Mouse (Mus musculus) lung, postnatal 0 days (tissue): ENCODE results near the gene Ostf1. TPM values are rescaled to one million over a fixed set of nuclear protein-coding genes. Genes with fewer than 3 reads are reported as not detected.

Experiments used
- ATAC-seq: fragments of 200-750 bp; cut with Nextera tagmentation; 2 replicates; pipeline ENCODE4 v1.8.0; 2017; ENCODE audit warnings: moderate library complexity
- DNase-seq: peaks from one replicate; pipeline ENCODE4 v3.0.0-alpha.2; 2016; ENCODE audit warnings: low spot score
- H3K27ac ChIP-seq: fragments of 300-500 bp; sonication (generic); 2 replicates; pipeline ENCODE4 v1.5.1; 2014; ENCODE audit warnings: antibody characterized with exemption, mild to moderate bottlenecking, low read length, mixed read lengths
- H3K27me3 ChIP-seq: fragments of 300-500 bp; sonication (generic); replicated peaks from 2 replicates; pipeline ENCODE4 v1.6.1; 2014; ENCODE audit warnings: low read length, mixed read lengths; ENCODE audit not compliant: insufficient read depth
- H3K36me3 ChIP-seq: fragments of 300-500 bp; sonication (generic); 2 replicates; pipeline ENCODE4 v1.6.1; 2014; ENCODE audit warnings: low read length, mixed read lengths; ENCODE audit not compliant: insufficient read depth
- H3K4me1 ChIP-seq: fragments of 300-500 bp; sonication (generic); 2 replicates; pipeline ENCODE4 v1.6.1; 2014; ENCODE audit warnings: antibody characterized with exemption, low read depth, low read length, mixed read lengths; ENCODE audit not compliant: insufficient read depth
- H3K4me2 ChIP-seq: fragments of 300-500 bp; sonication (generic); replicated peaks from 2 replicates; pipeline ENCODE4 v1.6.1; 2014; ENCODE audit warnings: low read depth, mild to moderate bottlenecking, low read length, moderate library complexity, mixed read lengths
- H3K4me3 ChIP-seq: fragments of 300-500 bp; sonication (generic); 2 replicates; pipeline ENCODE4 v1.5.1; 2014; ENCODE audit warnings: low read depth, low read length
- H3K9ac ChIP-seq: fragments of 300-500 bp; sonication (generic); replicated peaks from 2 replicates; pipeline ENCODE4 v1.6.1; 2014; ENCODE audit warnings: low read depth, mild to moderate bottlenecking
- H3K9me3 ChIP-seq: fragments of 300-500 bp; sonication (generic); 2 replicates; pipeline ENCODE4 v1.6.1; 2016; ENCODE audit warnings: low read length, mixed read lengths
- CTCF ChIP-seq: IDR thresholded peaks from 2 replicates; pipeline ENCODE4 v1.5.1; 2016; ENCODE audit warnings: antibody characterized with exemption, mild to moderate bottlenecking
- EP300 ChIP-seq: IDR thresholded peaks from 2 replicates; pipeline ENCODE4 v1.6.1; 2016; ENCODE audit warnings: antibody characterized with exemption, mild to moderate bottlenecking, control low read depth
- WGBS: fragments of 180-500 bp; shearing (Covaris S2); extraction: QIAGEN DNeasy Blood & Tissue Kit; methylation state at CpG from one replicate; pipeline ENCODE4 v1.1.7; 2014; 5-methylcytosine and 5-hydroxymethylcytosine counted together
- polyA plus RNA-seq: library from polyadenylated mRNA; unstranded; fragments of >200 nt; fragmentation: Nextera tagmentation; extraction: Ambion mirVana; gene quantifications from 2 replicates; pipeline ENCODE4 v1.2.1, GENCODE M21; 2015

Gene Ostf1
- polyA plus RNA-seq = 215 and 248 TPM in 2 replicates

DNA sequence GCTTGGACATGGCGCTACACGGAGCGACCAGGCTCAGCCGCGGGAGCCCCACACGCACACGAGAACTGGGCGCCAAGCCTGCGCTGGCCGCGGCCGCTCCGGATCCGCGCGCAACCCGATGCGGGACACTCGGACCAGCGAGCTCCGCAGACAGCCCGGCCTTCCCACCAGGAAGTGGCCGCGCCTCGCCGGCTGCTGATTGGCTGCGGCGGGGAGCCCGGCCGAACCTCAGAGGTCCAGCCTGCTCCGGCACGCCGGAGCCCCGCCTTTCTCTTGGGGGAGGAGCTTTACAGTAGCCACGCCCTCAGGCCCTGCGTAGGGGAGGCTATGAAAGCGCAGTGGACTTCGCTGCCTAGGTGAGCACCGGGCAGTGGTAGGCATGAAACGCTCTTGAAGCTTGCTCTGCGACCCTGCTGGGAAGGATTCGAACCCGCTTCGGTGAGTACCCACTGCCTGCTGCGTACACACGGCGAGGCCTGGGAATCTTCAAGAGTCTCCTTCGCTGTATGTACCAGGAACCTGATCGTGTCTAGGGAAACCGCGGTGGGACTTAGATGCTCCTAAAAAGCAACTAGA lies at the start of gene Ostf1, which contains the start of gene Nmrk1:
Gene Ostf1 (minus strand): TSS at position 180 of the 576 bp plus-strand sequence.
Gene Nmrk1 (plus strand): TSS at position 307 of the 576 bp plus-strand sequence.
- Histone ChIP-seq H3K4me1 (peaks cover 9% of the 10 kb centered on the region; the same call in 1 of the 2 replicates), H3K9me3 (no peaks in the 10 kb centered on the region), H3K27me3 (no peaks in the 10 kb centered on the region), H3K4me3 (peak within 1 kb of the TSS; percentile 89), H3K9ac (peak within 1 kb of the TSS; percentile 87), H3K27ac (peak within 1 kb of the TSS; percentile 97), H3K36me3 (no peaks in the 10 kb centered on the region), H3K4me2 (peak within 1 kb of the TSS; percentile 60)
- under 1% methylated on average over 45 of the region's 51 CpGs for WGBS
- DNase-seq (peak; percentile 97), ATAC-seq (peak; percentile 98)
- TF ChIP-seq CTCF (no peak), EP300 (no peak)

DNA sequence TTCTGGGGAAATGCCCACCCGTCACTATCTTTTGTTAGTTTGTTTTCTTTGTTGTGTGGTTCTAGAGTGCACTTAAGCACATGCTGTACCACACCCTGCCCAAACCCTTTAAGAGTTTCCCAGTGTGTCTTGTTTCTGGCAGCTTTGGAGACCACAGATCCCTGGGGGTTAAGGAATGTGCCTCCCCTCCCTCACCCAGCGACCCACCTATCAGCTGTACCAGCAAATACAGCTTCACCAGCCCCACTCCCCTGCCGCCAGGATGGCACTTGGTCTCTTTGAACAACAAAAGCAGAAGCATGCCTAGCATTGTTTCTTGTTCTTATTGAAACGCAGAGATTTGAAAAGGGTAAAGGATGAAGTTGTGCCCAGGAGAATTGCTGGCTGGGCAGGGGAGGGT lies 41.5 kb upstream of the Ostf1 start:
- Histone ChIP-seq H3K9me3 (no peaks in the 10 kb centered on the region), H3K4me1 (peaks cover 12% of the 10 kb centered on the region; the same call in 1 of the 2 replicates), H3K9ac (no peak overlapping the region), H3K27ac (no peak overlapping the region), H3K4me2 (peak overlapping the region; percentile 75), H3K36me3 (no peaks in the 10 kb centered on the region), H3K27me3 (no peaks in the 10 kb centered on the region), H3K4me3 (no peak overlapping the region)
- DNase-seq (no peak), ATAC-seq (no peak)
- WGBS = 35% methylated on average over 4 of the region's 4 CpGs
- TF ChIP-seq EP300 (no peak), CTCF (no peak)

DNA sequence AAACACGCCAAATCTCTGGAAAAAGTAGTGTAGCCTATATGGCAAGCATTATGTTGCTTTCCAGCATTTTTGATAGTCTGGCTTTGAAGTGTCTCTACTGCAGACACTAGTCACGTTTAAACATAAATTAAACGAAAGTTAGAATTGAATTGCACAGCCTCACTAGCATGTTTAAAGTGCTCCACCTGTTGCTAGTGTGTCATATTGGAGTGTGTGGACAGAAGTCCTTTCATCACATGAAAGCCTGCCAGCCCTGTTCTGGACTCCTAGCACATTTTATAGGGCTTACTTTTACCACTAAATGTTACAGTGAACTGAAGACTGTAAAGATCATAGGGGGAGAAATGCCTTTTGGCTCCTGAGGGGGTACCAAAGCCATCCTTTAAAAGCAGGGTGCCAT lies 40.9 kb upstream of the Ostf1 start:
- no peak for DNase-seq
- Histone ChIP-seq H3K9me3 (no peaks in the 10 kb centered on the region), H3K9ac (no peak overlapping the region), H3K4me1 (peaks cover 12% of the 10 kb centered on the region; the same call in 1 of the 2 replicates), H3K36me3 (no peaks in the 10 kb centered on the region), H3K4me3 (0 out of 2 replicates have a peak overlapping the region, but pooled peaks have one; percentile 71), H3K4me2 (peak overlapping the region; percentile 75; the same call in 1 of the 2 replicates), H3K27ac (no peak overlapping the region), H3K27me3 (no peaks in the 10 kb centered on the region)
- WGBS = 42% methylated on average over 3 of the region's 3 CpGs
- no peak for ATAC-seq
- no peak for TF ChIP-seq CTCF
- TF ChIP-seq EP300 = no peak

DNA sequence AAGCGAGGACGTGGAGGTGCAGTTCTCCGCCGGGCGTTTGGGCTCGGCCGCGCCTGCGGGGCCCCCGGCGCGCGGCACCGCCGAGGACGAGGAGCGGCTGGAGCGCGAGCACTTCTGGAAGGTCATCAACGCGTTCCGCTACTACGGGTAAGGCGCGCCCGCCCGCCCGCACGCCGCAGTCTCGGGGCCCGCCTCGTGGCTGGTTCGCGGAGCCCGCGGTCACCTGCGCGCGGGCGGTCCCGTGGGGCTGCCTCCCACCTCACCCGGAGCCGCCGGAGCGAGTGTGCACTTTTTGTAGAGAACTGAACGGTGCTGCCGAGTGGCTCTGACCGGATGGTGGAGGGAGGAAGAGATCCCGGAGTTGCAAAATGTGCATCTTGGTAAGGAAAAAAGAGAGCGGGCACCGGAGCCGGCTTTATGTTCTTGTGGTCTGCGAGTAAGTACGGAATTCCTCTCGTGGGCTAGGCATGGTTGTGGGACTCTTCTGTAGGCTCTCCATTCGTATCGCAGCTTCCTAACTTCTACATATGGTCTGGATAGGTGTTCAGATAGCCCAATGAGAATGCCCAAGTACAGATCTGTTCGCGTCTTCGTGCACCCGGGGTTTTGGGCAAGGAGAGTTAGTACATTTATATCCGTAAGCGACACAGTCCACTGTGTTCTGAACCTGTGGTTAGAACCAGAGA lies 39.6 kb upstream of the Ostf1 start:
- Histone ChIP-seq H3K27me3 (no peaks in the 10 kb centered on the region), H3K9me3 (no peaks in the 10 kb centered on the region), H3K4me3 (peak overlapping the region; percentile 71), H3K36me3 (no peaks in the 10 kb centered on the region), H3K9ac (peak overlapping the region; percentile 62), H3K4me2 (peak overlapping the region; percentile 75), H3K4me1 (peaks cover 12% of the 10 kb centered on the region; the same call in 1 of the 2 replicates), H3K27ac (peak overlapping the region; percentile 88)
- peak; percentile 63 for ATAC-seq
- under 1% methylated on average over 47 of the region's 64 CpGs for WGBS
- peak; percentile 61 for DNase-seq
- no peak for TF ChIP-seq EP300
- TF ChIP-seq CTCF = no peak

DNA sequence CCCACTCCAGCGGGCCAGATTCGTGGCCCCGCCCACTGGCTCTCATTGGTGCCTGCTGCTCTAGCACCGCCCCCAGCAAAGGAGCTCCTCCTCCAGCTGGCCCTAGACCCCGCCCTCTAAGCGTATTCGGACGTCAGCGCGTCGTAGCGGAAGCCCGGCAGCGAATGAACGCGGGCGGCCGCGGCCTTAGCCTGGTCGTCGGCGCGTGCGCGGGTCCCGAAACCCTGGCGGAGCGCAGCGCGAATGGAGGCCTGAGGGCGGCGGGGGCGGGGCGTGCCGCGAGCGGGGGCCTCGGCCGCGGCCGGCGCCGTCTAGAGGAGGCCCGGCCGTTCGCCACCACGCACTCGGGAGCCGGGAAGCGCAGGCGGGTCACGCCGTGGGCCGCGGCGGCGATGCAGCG lies 39.0 kb upstream of the Ostf1 start, which contains the start of gene Carnmt1:
Gene Carnmt1 (plus strand): TSS at position 157 of the 400 bp plus-strand sequence.
- Histone ChIP-seq H3K9ac (peak within 1 kb of the TSS; percentile 62), H3K4me1 (peaks cover 12% of the 10 kb centered on the region; the same call in 1 of the 2 replicates), H3K27me3 (no peaks in the 10 kb centered on the region), H3K27ac (peak within 1 kb of the TSS; percentile 88), H3K4me3 (peak within 1 kb of the TSS; percentile 71), H3K36me3 (no peaks in the 10 kb centered on the region), H3K9me3 (no peaks in the 10 kb centered on the region), H3K4me2 (peak within 1 kb of the TSS; percentile 75)
- peak; percentile 98 for ATAC-seq
- peak; percentile 99 for DNase-seq
- WGBS = 1% methylated on average over 47 of the region's 58 CpGs
- no peak for TF ChIP-seq CTCF
- no peak for TF ChIP-seq EP300

DNA sequence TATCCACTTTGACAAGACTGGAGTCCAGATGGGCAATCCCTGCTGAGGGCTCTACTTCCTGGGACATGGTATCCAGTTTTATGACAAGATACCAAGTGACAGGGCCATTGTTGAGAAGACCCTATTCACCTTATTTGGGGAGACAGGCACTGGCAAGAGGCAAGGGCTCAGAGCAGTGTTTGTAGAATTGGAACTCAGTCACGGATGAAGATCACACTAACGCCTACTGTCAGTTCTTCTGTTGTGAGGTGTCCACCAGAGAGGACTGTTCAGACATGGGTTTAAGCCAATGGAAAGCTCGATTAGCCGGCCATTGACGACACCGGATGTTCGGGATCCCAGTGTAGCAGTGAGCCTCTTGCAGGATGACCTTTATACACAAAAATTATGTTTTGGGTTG lies 37.9 kb upstream of the Ostf1 start:
- WGBS = 95% methylated on average over 7 of the region's 7 CpGs

More for the DNA sequence above, 37.9 kb upstream of the Ostf1 start:
- no peak overlapping the region for H3K9ac ChIP-seq
- H3K27ac ChIP-seq = no peak overlapping the region
- ATAC-seq = no peak
- H3K36me3 ChIP-seq = no peaks in the 10 kb centered on the region
- H3K4me2 ChIP-seq = no peak overlapping the region
- H3K4me3 ChIP-seq = no peak overlapping the region
- TF ChIP-seq EP300 = no peak
- TF ChIP-seq CTCF = no peak
- no peaks in the 10 kb centered on the region for H3K9me3 ChIP-seq
- DNase-seq = no peak
- peaks cover 12% of the 10 kb centered on the region; the same call in 1 of the 2 replicates for H3K4me1 ChIP-seq
- H3K27me3 ChIP-seq = no peaks in the 10 kb centered on the region
